Mouse (Mus musculus): Measurements from ENCODE around the gene Ano1.

DNA sequence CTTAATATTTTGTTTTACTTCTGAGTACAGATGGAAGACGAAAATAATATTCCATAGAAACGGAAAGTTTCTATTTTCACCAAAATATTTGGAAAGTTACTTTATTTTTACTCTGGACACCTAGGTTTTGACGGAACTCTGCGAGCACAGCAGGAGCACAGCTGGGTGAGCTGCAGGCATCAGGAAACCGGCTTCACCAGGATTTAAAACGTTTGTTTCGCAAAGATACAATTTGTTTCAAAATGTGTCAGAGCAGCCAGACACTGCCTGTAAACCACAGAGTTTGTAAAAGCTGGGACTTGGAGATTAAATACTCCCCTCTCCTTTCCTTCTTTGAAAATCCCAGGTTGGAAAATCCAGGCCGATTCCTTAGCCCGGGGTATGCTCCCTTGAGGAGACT is 53.9 kb downstream of the Ano1 start:
- TF ChIP-seq CTCF (IDR thresholded peaks at IDR 0.05; ENCODE audit: extremely low read depth, insufficient read depth, insufficient read length, insufficient replicate concordance) (no peak), POLR2A (IDR thresholded peaks at IDR 0.05; ENCODE audit: low read depth, low read length) (no peak)

All from spleen, adult 2 months (tissue).